ENCODE assay signal across 8 mouse cellular contexts in the genomic region with DNA sequence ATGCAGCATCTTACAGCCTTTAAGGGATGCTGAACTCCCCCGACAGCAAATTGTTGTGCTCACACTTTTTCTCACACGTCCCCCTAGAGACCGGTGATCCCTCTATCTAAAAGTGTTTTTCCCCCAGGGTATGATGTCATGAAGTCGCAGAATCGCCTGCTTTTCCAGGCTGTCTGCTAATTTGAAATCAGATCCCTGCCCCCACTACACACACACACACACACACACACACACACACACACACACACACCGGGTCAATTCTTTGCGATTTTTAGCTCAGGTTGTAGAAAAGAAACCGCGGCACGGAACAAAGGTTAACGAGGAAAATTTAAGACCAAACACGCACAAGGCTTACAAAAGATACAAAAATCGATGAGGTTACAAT. TPM values are rescaled to one million over a fixed set of nuclear protein-coding genes. Genes with fewer than 3 reads are reported as not detected.
DNase-seq lines count a peak whose midpoint lies in the region; ATAC-seq and TF ChIP-seq lines count a peak whose summit lies in the region.

No protein-coding gene starts in this region.

- dilution Hi-C loops in CH12.LX (cut with MboI; ENCODE audit: extremely low pct_ligation_motif_present, extremely low pct_unique_long_range_greater_than_20kb, low sequenced_read_pairs): no loop called here

- no peak for TF ChIP-seq POLR2A in CH12.LX (IDR thresholded peaks at IDR 0.05; ENCODE audit: low read depth, low read length)

- H3K27ac ChIP-seq in heart, embryonic 12.5 days (ENCODE audit: poor library complexity, severe bottlenecking): no peak overlapping the region
- H3K27ac ChIP-seq in CH12.LX (ENCODE audit: insufficient read depth, low read depth): no peak overlapping the region
- H3K27ac ChIP-seq in forebrain, embryonic 14.5 days (ENCODE audit: low read depth, low read length): 0 out of 2 replicates have a peak overlapping the region, but pooled peaks have one; percentile 85
- no peak overlapping the region for H3K27ac ChIP-seq in liver, embryonic 14.5 days

- peaks cover 9% of the 10 kb centered on the region for H3K27me3 ChIP-seq in heart, embryonic 12.5 days (replicated peaks)
- H3K27me3 ChIP-seq in CH12.LX (replicated peaks): no peaks in the 10 kb centered on the region
- H3K27me3 ChIP-seq in forebrain, embryonic 14.5 days (replicated peaks; ENCODE audit: control insufficient read depth, insufficient read depth, low read length): no peaks in the 10 kb centered on the region
- H3K27me3 ChIP-seq in liver, embryonic 14.5 days (ENCODE audit: control insufficient read depth, insufficient read depth, low read length): peaks cover 26% of the 10 kb centered on the region

- H3K79me2 ChIP-seq in CH12.LX (replicated peaks; ENCODE audit: control insufficient read depth, extremely low read depth, insufficient read depth, poor library complexity, severe bottlenecking): peaks cover 11% of the 10 kb centered on the region

- ATAC-seq in heart, embryonic 12.5 days (ENCODE audit: insufficient number of reproducible peaks, low FRiP score): no peak
- ATAC-seq in forebrain, embryonic 14.5 days: no peak
- no peak for ATAC-seq in liver, embryonic 14.5 days (ENCODE audit: insufficient read depth)

- WGBS in heart, embryonic 12.5 days: 5% methylated on average over 13 of the region's 13 CpGs
- WGBS in forebrain, embryonic 14.5 days: 2% methylated on average over 13 of the region's 13 CpGs
- WGBS in liver, embryonic 14.5 days (ENCODE audit: insufficient replicate concordance): 8% methylated on average over 13 of the region's 13 CpGs

- DNase-seq in heart, postnatal 36 days: no peak
- DNase-seq in CH12.LX (ENCODE audit: extremely low read depth): no peak
- no peak for DNase-seq in forebrain, embryonic 14.5 days (ENCODE audit: low spot score)
- no peak for DNase-seq in liver, embryonic 14.5 days (ENCODE audit: low read depth in 3 of 3, low spot score in 3 of 3)
- no peak for DNase-seq in right cerebral cortex, postnatal 14 days
- no peak for DNase-seq in right cerebral cortex, adult 2 months (ENCODE audit: low spot score in 2 of 2)
- DNase-seq in adrenal gland, postnatal 25 days: no peak

- TF ChIP-seq EP300 in CH12.LX (IDR thresholded peaks at IDR 0.05; ENCODE audit: low read length): 0 out of 2 replicates have a peak, but pooled peaks have one; percentile 5
- TF ChIP-seq EP300 in liver, embryonic 14.5 days (IDR thresholded peaks at IDR 0.05; ENCODE audit: low read depth): no peak

- in situ Hi-C loops in CH12.LX (cut with MboI; ENCODE audit: low pct_ligation_motif_present, low pct_unique_long_range_greater_than_20kb, low sequenced_read_pairs): no loop called here

- no peaks in the 10 kb centered on the region for H3K9me3 ChIP-seq in heart, embryonic 12.5 days (replicated peaks)
- H3K9me3 ChIP-seq in CH12.LX (replicated peaks; ENCODE audit: low read length): no peaks in the 10 kb centered on the region
- no peaks in the 10 kb centered on the region for H3K9me3 ChIP-seq in forebrain, embryonic 14.5 days (replicated peaks; ENCODE audit: control insufficient read depth, low read length)
- H3K9me3 ChIP-seq in liver, embryonic 14.5 days (ENCODE audit: control insufficient read depth, low read length): no peaks in the 10 kb centered on the region

- no peak for TF ChIP-seq RAD21 in CH12.LX (IDR thresholded peaks at IDR 0.05; ENCODE audit: low read depth, low read length)

- peak overlapping the region; percentile 88 for H3K9ac ChIP-seq in heart, embryonic 12.5 days
- H3K9ac ChIP-seq in CH12.LX (ENCODE audit: insufficient read depth, low read depth): 0 out of 2 replicates have a peak overlapping the region, but pooled peaks have one; percentile 7
- peak overlapping the region; percentile 92 for H3K9ac ChIP-seq in forebrain, embryonic 14.5 days (ENCODE audit: low read length)
- no peak overlapping the region for H3K9ac ChIP-seq in liver, embryonic 14.5 days (replicated peaks)

- H3K4me1 ChIP-seq in heart, embryonic 12.5 days (replicated peaks): no peaks in the 10 kb centered on the region
- peaks cover 3 to 25% of the 10 kb centered on the region in 2 experiments for H3K4me1 ChIP-seq in CH12.LX (ENCODE audit: control insufficient read depth in 1 of 2, insufficient read depth in 2 of 2)
- peaks cover 10% of the 10 kb centered on the region for H3K4me1 ChIP-seq in forebrain, embryonic 14.5 days (ENCODE audit: control insufficient read depth, insufficient read depth, low read length)
- 0 out of 4 replicates have a peak, but pooled peaks cover 0 to 2% of the 10 kb centered on the region in 2 experiments for H3K4me1 ChIP-seq in liver, embryonic 14.5 days (replicated peaks; ENCODE audit: control insufficient read depth in 2 of 2, insufficient read depth in 2 of 2, low read length in 1 of 2)

- no peaks in the 10 kb centered on the region for H3K36me3 ChIP-seq in heart, embryonic 12.5 days
- H3K36me3 ChIP-seq in CH12.LX (replicated peaks in 1 of 2; ENCODE audit: control insufficient read depth in 1 of 2, insufficient read depth in 1 of 2, low read length in 1 of 2): peaks cover 0 to 3% of the 10 kb centered on the region in 2 experiments
- no peaks in the 10 kb centered on the region for H3K36me3 ChIP-seq in forebrain, embryonic 14.5 days (ENCODE audit: control insufficient read depth, insufficient read depth, low read length)
- H3K36me3 ChIP-seq in liver, embryonic 14.5 days (replicated peaks; ENCODE audit: control insufficient read depth, insufficient read depth, low read depth): no peaks in the 10 kb centered on the region

- H3K4me2 ChIP-seq in heart, embryonic 12.5 days: peak overlapping the region; percentile 98
- peak overlapping the region; percentile 79 for H3K4me2 ChIP-seq in CH12.LX (ENCODE audit: insufficient read depth, low read depth, poor library complexity, severe bottlenecking)
- H3K4me2 ChIP-seq in forebrain, embryonic 14.5 days (ENCODE audit: low read length): peak overlapping the region; percentile 68
- peak overlapping the region; percentile 79 for H3K4me2 ChIP-seq in liver, embryonic 14.5 days (ENCODE audit: low read depth)

- TF ChIP-seq CTCF in CH12.LX (conservative IDR thresholded peaks at IDR 0.05 in 1 of 2, IDR thresholded peaks at IDR 0.05 in 1 of 2; ENCODE audit: low read depth in 2 of 2, low read length in 2 of 2): no peak
- TF ChIP-seq CTCF in liver, embryonic 14.5 days (IDR thresholded peaks at IDR 0.05; ENCODE audit: low read depth): no peak

- intact Hi-C loops in heart, postnatal 36 days (cut with DNase I): loop anchor here (2.0 to 10.0 kb wide), 3 partner anchors 57 to 643 kb away; partner anchors contain the start of genes Idh3a and Ube2q2

- peak overlapping the region; percentile 91 for H3K4me3 ChIP-seq in heart, embryonic 12.5 days
- peak overlapping the region; percentile 10 to 94 (median 82) for H3K4me3 ChIP-seq in CH12.LX (replicated peaks in 1 of 3; ENCODE audit: low read depth in 2 of 3, low read length in 2 of 3, poor library complexity in 1 of 3)
- H3K4me3 ChIP-seq in forebrain, embryonic 14.5 days (ENCODE audit: low read depth, low read length): peak overlapping the region; percentile 81
- H3K4me3 ChIP-seq in liver, embryonic 14.5 days (ENCODE audit: insufficient read depth in 1 of 2, low read depth in 2 of 2, low read length in 2 of 2): peak overlapping the region; percentile 58 to 65

TF ChIP-seq in CH12.LX, 34 proteins besides CTCF, POLR2A, EP300 and RAD21:
- TF ChIP-seq MEF2A (IDR thresholded peaks at IDR 0.05; ENCODE audit: borderline replicate concordance, low read depth, low read length) (peak; percentile 57; the same call in 1 of the 2 replicates), BHLHE40 (IDR thresholded peaks at IDR 0.05; ENCODE audit: low read depth, low read length) (peak; percentile 49; the same call in 1 of the 2 replicates), CHD2 (IDR thresholded peaks at IDR 0.05; ENCODE audit: low read length) (peak; percentile 74; the same call in 1 of the 2 replicates), JUN (IDR thresholded peaks at IDR 0.05; ENCODE audit: insufficient read depth, low read depth, low read length) (no peak), ETS1 (conservative IDR thresholded peaks at IDR 0.05; ENCODE audit: low read depth, low read length) (peak; percentile 82)

RNA-seq across cellular contexts. Expression of gene Dmxl2, which starts 0.7 kb away (rescaled TPM):
- polyA plus RNA-seq in heart, embryonic 12.5 days (2016; fragmentation: Nextera tagmentation; extraction: Ambion mirVana): 7.7 TPM in 2 replicates
- 10 to 100 TPM; 22.3 to 25.6 TPM for total RNA-seq in heart, postnatal 36 days (2021)
- total RNA-seq in CH12.LX (2012; rRNA removed) (20.1 and 23.7 TPM in 2 replicates), CH12.LX (2014; rRNA removed) (21.8 and 24.2 TPM in 2 replicates)
- polyA plus RNA-seq in CH12.LX (2012; ENCODE audit: insufficient read length, low read depth): 22.5 and 26.6 TPM in 2 replicates
- 39.5 and 53.7 TPM in 2 replicates for polyA plus RNA-seq in forebrain, embryonic 14.5 days (2014; fragmentation: Nextera tagmentation; extraction: Ambion mirVana)
- polyA plus RNA-seq in liver, embryonic 14.5 days (2012; rRNA removed): 0.92 and 0.99 TPM in 2 replicates
- polyA plus RNA-seq in liver, embryonic 14.5 days (2014; fragmentation: Nextera tagmentation; extraction: Ambion mirVana): 0.78 and 0.98 TPM in 2 replicates
- total RNA-seq in adrenal gland, postnatal 25 days (2021): 18.3 and 19.1 TPM in 2 replicates

RNA-seq across cellular contexts. Expression of gene Sh2d7, which starts 36.7 kb away (rescaled TPM):
- not detected in 2 replicates for polyA plus RNA-seq in heart, embryonic 12.5 days (2016; fragmentation: Nextera tagmentation; extraction: Ambion mirVana)
- not detected for total RNA-seq in heart, postnatal 36 days (2021)
- 0.81 and 0.84 TPM in 2 replicates for total RNA-seq in CH12.LX (2012; rRNA removed)
- 0.83 and 0.90 TPM in 2 replicates for total RNA-seq in CH12.LX (2014; rRNA removed)
- polyA plus RNA-seq in CH12.LX (2012; ENCODE audit: insufficient read length, low read depth): 0.52 and 0.56 TPM in 2 replicates
- 0.10 TPM in 2 replicates for polyA plus RNA-seq in forebrain, embryonic 14.5 days (2014; fragmentation: Nextera tagmentation; extraction: Ambion mirVana)
- polyA plus RNA-seq in liver, embryonic 14.5 days (2012; rRNA removed): not detected in 2 replicates
- polyA plus RNA-seq in liver, embryonic 14.5 days (2014; fragmentation: Nextera tagmentation; extraction: Ambion mirVana): not detected in 2 replicates
- total RNA-seq in adrenal gland, postnatal 25 days (2021): not detected in 2 replicates

RNA-seq across cellular contexts. Expression of gene Cib2, which starts 57.9 kb away (rescaled TPM):
- polyA plus RNA-seq in heart, embryonic 12.5 days (2016; fragmentation: Nextera tagmentation; extraction: Ambion mirVana): 4.1 and 4.9 TPM in 2 replicates
- 1 to 10 TPM; 1.4 to 1.7 TPM for total RNA-seq in heart, postnatal 36 days (2021)
- total RNA-seq in CH12.LX (2012; rRNA removed): 2.0 and 2.1 TPM in 2 replicates
- total RNA-seq in CH12.LX (2014; rRNA removed): 3.3 and 3.4 TPM in 2 replicates
- 2.3 and 3.5 TPM in 2 replicates for polyA plus RNA-seq in CH12.LX (2012; ENCODE audit: insufficient read length, low read depth)
- 42.7 and 43.4 TPM in 2 replicates for polyA plus RNA-seq in forebrain, embryonic 14.5 days (2014; fragmentation: Nextera tagmentation; extraction: Ambion mirVana)
- 0.84 and 0.86 TPM in 2 replicates for polyA plus RNA-seq in liver, embryonic 14.5 days (2012; rRNA removed)
- 1.8 and 2.2 TPM in 2 replicates for polyA plus RNA-seq in liver, embryonic 14.5 days (2014; fragmentation: Nextera tagmentation; extraction: Ambion mirVana)
- total RNA-seq in adrenal gland, postnatal 25 days (2021): 37.7 and 48.6 TPM in 2 replicates
